Mouse (Mus musculus): ENCODE results near the gene Ak8. TPM values are rescaled to one million over a fixed set of nuclear protein-coding genes. Genes with fewer than 3 reads are reported as not detected.

Gene Ak8
- not detected for polyA plus RNA-seq (2017; shearing (Covaris generic))

DNA sequence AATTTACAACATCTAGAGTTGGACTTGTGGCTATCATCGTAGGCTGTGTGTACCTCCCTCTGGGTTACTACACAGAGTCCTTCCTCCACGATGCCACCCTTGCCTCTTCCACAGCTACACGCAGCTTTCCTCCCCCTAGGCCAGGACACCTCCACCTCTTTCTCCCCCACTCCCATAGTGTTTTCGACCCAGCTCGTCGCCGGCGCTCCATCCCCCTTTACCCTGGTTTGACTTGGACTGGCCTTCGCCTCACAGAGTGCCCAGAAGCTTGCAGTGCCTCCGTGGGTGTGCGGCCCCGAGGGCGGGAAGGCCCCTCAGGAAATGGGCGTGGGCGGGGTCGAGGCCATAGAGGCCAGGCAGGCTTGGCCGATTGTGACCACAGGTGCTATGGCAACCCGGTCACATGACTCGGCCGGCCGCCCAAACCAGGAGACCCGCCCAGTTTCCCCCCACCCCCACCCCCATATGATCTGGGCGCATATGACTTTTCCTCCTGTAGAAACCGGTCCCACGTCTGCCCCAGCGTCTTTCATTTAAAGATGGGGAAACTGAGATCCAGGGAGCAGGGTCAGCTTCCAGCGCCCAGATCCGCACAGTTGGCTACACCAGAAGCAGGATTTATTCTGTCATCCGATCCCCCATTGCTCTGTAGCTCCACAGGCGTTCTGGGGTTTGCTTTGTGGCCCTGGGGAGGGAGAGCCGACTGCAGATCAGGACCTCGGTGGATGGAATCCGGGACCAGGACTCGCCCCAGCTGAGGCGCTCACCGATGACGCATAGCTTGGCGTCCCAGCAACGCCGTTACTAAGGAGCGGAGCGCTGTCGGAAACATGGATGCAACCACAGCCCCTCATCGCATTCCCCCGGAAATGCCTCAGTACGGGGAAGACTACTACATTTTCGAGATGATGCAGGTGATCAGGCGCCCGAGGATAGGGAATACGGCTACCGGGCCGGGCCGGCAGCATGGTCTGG, at the start of gene Ak8, which contains the start of gene Spaca9:
TSS of gene Ak8 (plus strand) at position 804 of the 975 bp plus-strand sequence.
TSS of gene Spaca9 (minus strand) at position 367 of the 975 bp plus-strand sequence.
- no peak for ATAC-seq

DNA sequence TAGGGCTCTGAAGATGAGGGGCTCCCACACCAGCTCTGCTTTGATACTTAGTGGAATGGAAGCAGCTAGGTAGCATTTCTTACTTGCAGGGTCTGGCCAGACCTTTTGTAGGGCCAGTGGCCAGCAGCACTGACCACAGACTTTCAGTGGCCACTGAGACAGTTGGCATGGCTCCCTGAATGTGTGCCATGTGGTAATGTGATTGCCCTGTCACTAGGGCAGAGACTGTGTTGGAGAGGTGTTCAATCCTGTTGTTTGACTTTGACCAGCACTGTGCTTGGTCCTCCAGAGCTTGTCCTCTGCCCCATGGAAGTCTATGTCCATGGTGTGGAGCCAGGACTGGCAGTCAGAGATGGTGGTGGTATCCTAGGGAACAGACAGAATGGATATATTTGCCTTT, 49.4 kb upstream of the Ak8 start:
- no peak for ATAC-seq

DNA sequence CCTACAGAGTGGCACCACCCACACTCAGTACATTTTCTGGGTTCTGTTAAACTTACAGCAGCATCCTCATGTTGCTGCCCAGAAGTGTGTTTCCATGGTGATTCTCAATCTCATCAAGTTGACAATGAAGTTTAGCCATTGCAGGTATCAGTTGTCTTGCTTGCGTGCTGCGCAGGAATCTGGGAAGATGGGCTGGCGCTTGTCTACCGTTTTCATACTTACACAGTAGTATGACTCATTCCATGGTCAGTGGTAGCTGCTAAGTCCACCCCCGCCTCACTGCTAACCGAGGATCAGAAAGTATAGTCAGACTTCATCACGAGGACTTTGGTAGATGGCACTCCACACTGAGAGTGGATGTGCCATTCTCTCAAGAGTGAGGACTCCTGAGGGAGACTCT, 46.6 kb upstream of the Ak8 start:
- ATAC-seq: no peak

DNA sequence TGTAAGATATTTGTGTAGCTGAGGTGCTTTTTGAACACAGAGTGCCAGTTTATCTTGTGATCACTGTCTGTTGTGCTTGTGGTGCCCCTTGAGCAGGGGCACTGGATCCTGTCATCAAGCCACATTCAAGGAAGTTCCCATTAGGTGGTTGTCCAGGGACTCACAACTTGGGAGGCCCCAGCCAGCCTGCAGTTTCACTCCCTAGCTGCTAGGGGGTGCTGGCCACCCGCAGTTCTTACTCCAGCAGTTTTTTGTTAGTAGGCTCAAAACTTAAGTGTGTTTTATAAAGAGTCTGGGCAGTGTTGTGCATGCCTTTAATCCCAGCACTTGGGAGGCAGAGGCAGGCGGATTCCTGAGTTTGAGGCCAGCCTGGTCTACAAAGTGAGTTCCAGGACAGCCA, 45.7 kb upstream of the Ak8 start:
- no peak for ATAC-seq

DNA sequence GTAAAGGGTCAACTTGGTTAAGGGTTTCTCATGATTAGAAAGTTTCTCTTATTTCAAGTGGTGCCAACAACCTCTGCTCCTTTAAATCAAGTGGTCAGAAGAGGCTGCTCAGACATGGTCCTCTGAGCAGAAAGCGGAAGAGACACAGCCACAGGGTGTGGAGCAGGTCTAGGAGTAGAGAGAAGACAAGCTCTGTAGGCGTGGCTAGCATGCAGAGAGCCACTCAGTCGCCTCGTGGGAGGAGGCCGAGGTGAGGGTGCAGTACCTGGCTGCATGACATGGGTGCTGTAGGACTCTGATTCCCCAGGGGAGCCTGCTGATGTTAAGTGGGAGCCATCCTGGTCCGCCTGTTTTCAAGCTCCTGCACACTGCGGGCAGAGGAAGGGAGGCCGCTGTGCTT, 43.7 kb upstream of the Ak8 start:
- no peak for ATAC-seq

DNA sequence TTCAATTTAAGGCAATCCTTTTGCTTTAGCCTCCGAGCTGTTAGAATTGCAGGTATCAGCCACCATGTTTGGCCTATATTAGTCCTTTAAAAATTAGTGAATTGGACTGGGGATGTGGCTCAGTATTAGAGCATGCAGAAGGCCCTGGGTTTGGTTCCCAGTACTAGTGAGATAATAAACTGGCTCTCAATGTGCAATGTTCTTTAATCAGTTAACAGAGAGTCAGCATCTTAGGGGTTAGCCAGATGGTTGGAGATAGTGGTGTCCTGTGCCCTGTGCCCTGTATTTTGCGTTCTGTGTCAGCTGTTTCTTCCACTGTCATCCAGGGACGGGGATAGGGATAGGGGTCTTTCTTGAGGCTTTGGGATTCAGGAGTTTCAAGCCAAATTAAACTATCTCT, 37.1 kb upstream of the Ak8 start:
- no peak for ATAC-seq

DNA sequence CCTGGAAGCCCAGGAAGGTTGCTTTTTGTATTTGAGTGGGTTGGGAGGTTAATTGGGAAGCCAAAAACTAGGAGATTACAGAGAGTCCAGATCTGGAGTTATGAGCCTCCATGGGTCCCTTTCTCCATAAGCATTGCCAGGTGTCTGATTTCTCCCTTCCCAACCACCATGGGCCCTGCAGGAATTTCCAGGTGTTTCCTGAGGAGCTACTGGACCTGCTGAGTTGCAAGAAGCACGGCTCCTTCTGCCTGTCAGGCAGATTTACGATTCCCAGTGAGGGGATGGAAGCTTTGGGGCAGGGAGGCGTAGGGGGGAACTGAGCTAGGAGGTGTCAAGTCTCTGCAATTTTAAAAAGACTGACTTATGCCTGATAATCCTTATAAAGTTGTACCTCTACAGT, 34.1 kb upstream of the Ak8 start:
- no peak for ATAC-seq

DNA sequence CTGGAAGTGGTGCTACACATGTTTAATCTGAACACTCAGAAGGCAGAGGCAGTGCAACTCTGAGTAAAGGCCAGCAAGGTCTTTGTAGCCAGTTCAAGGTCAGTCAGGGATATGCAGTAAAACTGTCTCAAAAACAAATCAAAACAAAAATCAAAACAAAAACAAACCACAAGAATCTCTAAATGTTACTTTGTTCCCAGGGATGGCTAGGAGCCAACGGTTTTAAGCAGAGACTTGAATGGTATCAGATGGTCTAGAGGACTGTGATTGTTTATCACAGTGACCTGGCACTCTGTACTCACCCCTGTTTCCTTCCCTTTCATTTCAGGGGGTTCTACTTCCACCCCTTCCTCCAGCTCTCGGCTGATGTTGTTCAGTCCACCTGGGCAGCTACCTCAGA, 28.5 kb upstream of the Ak8 start:
- ATAC-seq: no peak

DNA sequence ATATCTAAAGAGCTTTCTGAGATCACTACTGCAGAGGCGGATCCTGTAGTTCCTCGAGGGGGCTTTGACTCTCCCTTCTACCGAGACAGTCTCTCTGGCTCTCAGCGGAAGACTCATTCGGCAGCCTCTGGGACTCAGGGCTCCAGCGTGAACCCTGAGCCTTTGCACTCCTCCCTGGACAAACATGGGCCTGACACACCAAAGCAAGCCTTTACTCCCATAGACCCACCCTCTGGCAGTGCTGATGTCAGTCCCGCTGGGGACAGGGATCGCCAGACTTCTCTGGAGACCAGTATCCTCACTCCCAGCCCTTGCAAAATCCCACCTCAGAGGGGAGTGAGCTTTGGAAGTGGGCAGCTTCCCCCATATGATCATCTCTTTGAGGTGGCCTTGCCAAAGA, 24.0 kb upstream of the Ak8 start:
- no peak for ATAC-seq

DNA sequence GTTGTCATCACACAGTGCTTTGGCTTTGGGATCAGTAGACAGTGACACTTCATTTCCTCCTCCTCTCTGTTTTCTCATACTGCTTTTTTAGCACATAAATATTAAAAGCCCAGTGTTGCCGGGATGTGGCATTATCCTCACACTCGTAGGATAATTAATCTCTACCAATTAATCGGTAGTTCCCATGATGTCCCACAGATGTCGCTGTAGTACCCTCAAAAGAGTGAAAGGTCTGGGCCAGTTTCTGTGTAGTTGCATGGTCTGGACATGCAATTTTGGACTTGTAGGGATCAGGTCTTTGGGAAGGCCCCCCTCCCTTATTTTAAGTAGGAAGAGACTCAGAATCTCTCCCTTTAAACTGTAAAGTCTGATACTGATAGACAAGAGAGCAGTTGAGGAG, 19.3 kb upstream of the Ak8 start:
- no peak for ATAC-seq

DNA sequence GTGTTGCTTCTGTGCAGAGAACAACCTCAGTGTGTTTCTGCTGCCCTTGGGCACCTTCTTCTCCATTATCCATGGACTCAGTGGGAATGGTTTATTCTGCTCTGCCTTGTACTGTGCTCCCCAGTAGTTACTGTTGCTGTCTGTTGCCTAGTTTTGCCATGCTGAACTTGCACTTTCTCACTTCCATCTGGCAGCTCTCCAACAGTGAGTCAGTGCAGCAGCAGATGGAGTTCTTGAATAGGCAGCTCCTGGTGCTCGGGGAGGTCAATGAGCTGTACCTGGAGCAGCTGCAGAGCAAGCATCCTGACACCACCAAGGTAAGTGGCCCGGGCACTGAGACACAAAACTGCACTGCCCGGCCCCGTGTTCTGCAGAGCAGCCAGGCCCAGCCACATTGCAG, 18.2 kb upstream of the Ak8 start:
- ATAC-seq: no peak

DNA sequence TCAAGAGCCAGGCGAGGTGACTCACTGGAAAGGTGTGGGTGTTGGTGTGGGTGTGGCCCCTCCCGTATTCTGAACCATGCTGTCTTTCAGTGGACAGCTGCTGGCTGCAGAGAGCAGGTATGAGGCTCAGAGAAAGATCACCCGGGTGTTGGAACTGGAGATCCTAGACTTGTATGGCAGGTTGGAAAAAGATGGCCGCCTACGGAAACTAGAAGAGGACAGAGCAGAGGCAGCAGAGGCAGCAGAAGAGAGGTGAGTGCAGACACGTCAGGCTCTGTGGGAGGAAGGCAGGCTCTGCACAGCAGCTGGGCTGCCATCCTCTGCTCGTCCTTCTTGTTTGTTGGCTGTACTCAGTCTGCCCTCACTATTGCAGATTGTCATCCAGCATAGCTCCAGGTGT, 14.1 kb upstream of the Ak8 start:
- ATAC-seq: no peak

DNA sequence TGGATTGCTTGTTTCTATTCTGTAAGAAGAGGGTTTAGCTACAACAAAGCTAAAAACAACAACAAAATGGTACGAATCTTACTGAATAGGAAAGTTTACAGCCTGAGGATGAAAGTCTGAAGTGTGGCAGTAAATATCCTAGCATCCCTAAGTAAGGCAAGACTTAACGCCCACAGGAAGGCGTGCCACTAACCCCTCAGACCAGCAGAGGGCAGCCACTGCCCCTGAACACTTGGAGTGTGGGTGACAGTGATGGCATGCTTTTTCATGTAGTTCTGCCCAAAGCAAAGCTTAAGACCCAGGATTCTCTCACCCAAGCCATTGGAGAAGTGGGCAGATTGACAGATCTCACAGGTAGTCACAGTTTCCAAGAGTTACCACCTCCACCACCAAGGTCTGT, 11.5 kb upstream of the Ak8 start:
- ATAC-seq: no peak

DNA sequence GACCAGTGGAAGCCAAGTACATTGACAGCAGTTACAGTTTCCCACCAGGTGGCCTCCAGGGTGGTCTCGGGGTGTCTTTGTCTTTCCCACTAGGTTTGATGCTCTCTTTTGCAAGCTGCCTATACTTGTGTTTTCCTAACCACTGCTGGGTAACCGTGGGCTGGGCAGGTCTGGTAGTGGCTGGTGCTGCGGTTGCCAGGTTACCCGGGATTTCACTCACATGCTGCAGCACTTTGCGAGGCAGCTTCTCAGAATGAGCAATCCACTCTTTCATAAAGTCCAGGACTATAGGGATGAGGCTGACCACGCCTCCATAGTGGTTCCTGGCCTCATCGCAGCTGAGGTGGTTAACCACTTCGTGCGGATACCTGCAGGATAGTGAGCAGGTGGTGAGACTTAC, 7.3 kb upstream of the Ak8 start:
- ATAC-seq: no peak

DNA sequence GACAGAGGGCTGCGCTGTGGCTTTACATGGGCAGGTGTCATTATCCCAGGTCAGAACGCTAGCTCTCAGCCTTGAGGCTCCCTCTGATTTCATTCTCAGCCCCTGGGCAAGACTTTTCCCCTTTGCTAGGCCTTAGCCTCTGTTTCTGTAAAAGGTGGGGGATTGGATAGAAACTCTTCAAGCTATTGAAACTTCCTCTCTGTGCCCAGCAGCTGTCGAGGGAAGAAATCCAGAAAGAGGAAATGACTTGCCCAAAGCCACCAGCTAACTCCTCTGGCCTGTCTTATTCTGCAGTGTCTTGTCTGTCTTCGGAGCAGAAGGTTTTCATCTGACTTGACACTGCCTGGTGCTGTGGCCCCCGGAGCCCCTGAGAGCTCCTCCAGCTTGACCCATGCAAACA, 1.4 kb upstream of the Ak8 start:
- no peak for ATAC-seq

DNA sequence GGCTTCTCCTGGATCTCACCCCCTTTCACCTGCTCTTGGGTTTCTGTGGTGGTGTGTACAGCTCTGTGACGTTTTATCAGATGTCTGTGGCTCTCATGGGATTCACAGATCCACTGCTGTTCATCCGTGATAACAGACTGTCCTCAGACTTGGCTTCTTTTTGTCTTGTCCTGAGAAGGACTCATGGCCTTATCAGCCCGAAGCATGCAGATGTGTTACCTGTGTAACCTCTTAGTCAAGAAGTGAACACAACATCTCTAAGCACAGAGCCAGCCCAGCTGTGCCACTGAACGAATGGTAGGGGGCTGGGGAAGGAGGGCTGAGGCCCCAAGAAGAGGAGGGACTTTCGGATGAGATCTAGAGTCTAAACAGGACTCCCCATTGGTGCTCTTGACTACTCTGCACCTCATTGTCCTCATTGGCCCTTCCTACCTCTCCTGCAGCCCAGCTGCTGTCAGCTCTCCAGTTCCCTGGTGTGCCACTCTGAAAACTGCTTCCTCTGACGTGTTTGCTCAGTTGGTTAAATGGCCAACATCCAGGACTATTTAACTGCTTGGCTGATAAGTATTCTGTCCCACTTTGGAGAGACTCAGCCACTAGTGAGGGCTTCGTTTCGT, 1.8 kb downstream of the Ak8 start:
- ATAC-seq: no peak

DNA sequence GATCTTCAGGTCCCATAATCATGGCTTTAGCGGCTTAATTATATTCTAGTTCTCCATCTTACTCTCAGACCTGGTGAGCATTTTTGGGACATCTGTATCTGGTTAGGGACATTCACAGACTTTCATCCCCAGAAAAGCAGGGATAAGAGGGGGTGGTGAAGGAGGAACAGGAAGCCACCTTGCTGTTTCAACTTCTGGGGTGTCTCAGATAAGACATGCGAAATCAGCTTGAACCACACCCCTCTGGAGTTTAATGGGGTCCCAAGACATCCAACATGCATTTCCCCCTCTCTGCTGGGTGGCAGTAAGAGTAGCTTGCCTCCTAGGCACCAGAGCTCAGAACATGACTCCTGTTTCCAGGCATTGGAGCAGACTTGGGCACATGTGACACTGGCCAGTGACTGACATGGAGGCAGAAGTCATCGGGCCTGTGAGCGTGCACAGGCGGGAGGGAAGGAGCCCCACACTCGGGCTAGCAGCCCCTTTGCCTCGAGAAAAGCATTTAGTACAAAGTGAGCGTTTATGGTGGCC, 6.2 kb downstream of the Ak8 start:
- no peak for ATAC-seq

DNA sequence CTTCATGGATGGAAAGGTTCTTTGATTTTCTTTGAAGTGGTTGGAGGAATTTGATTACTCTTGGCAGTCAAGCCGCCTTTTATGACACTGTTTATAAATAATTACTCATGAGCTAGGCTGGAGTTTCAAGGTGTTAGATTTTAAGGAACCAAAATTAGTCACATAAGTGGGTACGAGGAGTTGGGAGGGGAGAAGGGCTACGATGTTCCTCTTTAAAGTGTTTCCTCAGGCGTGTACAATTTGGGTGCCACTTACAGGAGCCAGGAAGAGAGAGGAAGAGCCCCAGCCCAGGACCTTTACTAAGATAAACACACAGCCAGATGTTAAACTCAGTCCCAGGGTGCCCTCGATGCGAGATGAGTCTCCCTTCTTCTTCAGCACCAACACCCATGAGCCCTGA, 6.8 kb downstream of the Ak8 start:
- ATAC-seq: no peak

DNA sequence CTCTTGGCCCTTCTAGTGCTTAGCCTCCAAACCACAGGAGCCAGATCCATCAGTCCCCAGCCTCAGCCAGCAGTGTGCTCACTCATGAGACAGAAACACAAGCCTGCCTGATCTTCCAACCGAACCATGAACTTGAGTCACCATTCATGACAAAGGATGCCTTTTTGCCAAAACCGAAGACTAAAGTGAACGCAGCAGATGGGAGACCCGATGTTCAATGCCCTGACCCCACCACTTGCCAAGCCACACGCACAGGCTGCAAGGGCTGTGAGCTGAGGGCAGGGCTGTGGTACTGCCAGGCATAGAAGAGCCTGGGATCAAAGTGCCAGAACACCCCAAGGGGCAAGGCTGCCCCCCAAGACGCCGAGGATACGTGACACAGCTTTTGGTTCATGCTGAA, 13.1 kb downstream of the Ak8 start:
- ATAC-seq: no peak

DNA sequence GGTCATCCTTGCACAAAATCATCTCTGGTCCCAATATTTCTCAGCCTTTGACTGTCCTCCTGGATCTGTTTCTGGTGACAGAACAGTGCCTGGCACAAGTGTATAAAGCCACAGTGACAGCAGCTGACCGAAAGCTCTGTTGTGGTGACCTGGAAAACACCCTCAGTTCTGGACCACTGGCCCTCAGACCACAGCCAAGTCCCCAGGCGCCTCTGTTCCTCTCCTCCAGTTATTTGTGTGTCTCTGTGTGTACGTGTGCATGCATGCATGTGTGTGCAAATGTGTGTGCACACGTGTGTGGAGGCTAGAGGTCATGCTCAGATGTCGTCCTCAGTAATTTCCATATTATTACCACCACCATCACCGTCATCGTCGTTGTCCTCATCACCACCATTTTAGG, 22.5 kb downstream of the Ak8 start:
- ATAC-seq: no peak

DNA sequence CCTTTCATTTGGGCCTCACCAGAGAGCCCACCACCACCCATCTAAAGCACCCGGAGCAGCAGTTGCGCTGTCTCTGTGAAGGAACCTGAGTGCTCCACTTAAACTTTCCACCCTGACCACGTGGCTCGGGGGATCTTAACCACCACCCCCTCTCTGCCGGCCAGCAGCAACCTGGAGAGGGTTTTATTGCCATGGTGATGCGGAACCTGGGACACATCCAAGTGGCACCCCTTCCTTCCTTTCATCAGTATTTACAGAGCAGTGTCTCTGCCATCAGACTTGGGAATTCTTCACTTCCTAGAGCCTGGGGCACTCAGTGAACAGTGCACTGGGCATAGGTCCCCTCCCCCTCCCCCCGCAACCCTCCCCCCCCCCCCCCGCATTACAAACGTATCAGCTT, 23.9 kb downstream of the Ak8 start:
- ATAC-seq: no peak

DNA sequence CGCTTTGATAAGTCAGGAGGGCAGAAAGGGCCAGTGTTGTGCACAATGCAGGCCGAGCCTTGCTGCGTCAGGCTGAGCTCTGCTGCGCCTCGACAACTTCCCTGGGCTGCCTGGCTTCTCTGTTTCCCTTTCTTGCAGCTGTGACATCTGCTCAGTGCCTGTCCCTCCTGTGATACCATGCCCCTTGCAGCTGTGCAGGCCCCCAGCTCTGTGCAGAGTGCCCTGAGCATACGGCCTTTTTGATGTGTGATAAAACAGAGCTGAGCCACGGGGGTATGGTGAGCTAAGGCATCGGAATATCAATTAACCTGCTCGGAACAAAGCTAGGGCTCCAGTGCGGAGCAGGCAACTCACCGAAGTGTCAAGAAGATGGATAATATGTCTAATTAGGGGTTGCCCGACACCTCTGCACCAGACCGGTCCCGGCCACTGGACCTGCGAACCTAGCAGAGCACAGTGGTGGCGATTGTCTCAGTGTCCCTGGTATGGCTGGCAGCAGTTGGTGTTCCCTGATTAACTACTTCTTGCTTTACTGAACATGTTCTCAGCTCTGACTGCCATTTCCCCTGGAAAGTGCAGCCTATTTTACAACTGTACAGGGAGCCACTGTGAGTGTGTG, 27.9 kb downstream of the Ak8 start:
- no peak for ATAC-seq

DNA sequence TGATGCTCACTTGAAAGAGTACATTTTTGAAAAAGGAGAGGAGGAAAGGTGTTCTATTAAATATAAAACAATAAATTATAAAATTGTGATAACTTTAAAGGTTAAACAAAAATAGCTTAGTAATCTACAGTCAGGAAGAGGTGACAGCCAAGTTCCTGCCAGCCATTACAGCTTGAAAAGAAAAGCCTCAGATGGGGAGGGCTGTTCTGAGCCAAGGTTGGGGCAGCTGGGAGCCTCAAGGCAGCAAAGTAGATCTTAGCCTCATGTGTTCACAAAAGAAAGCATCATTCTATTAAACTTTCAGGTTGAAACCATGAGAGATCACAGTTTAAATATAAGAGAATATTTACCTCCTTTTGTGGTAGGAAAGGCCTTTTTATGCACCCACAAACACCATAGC, 30.7 kb downstream of the Ak8 start:
- no peak for ATAC-seq

DNA sequence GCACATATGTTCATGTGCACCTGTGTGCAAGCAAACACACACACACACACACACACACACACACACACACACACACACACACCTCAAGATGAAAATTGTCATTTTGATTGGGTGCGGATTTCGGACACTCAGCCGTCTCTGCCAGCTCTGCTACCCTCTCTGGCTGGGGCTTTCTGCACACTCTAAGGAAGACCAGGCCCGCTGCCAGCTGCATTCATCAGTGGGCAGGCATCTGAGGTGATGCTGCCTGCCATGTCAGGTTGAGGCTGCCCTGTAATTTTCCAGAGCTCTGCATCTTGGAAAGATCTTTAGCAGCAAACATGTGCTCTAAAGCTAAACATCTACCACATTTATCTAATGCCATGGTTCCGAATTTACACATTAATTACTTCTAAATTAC, 37.1 kb downstream of the Ak8 start:
- ATAC-seq: no peak

Data from inflammation-experienced regulatory T-cells, adult 6 months (primary cell).